Mouse (Mus musculus) megakaryocyte progenitor cell, adult 5-6 weeks (primary cell): Measurements from ENCODE around the gene Frmd8. TPM values are rescaled to one million over a fixed set of nuclear protein-coding genes. Genes with fewer than 3 reads are reported as not detected.
A peak's percentile ranks its signal among the peaks of the same experiment; 100 is the strongest.

ENCODE experiments used
- ATAC-seq: replicated peaks from 2 replicates; pipeline ENCODE4 v1.8.0; 2016; ENCODE audit warnings: mild to moderate bottlenecking, moderate TSS enrichment, inconsistent platforms; ENCODE audit not compliant: poor library complexity
- total RNA-seq, 2 experiments: library from RNA; stranded (forward) in 1 of 2; stranded (reverse) in 1 of 2; fragments of 157-497, 149-512 nt in 1 of 2; fragments of 200-1000 nt in 1 of 2; gene quantifications; 2 replicates each; pipeline versions ENCODE4 v1.2.3 to v1.2.4; 2015 to 2017

Frmd8 gene
- total RNA-seq, 2 experiments from 2014 or later = 16.2 to 16.3 TPM

GRCm38 (mm10) chr19:5827456-5828154 lies 47.5 kb downstream of the Frmd8 start:
- no peak for ATAC-seq

DNA sequence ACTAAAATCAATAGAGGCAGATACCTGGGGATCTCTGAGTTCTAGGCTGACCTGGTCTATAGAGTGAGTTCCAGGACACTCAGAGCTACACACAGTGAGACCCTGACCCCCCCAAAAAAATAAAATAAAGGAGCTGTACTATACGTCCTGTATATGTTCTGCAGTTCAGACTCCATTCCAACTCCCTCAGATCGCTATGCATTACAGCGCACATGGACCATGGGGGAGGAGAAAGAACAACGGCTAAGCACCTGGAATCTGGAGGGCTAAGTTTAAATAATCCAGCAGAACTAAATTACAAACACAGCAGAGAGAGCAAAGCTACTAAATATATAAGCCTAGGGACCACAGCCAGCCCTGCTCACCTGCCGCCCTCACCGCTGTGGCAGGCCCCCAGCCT lies 48.0 kb downstream of the Frmd8 start:
- no peak for ATAC-seq

DNA sequence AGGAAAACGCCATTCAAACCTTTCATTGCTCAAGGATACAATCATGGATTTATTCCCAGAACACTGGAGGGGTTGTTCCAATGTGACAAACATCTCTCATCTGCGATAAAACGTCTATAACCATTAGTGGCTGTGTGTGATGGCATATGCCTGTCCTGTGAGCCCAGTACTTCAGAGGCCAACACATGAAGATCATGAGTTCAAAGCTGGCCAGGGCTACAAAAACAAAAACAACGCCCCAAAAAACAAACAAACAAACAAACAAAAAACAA lies 48.4 kb downstream of the Frmd8 start:
- no peak for ATAC-seq

- ATAC-seq = no peak
Measured at GRCm38 (mm10) chr19:5825901-5826730, 49.0 kb downstream of the Frmd8 start.

GRCm38 (mm10) chr19:5824826-5825617 lies 50.1 kb downstream of the Frmd8 start:
- no peak for ATAC-seq

- ATAC-seq = no peak
Measured at GRCm38 (mm10) chr19:5824043-5824825, 50.8 kb downstream of the Frmd8 start.

- peak; percentile 83 for ATAC-seq
Measured at GRCm38 (mm10) chr19:5823266-5823839, 51.7 kb downstream of the Frmd8 start.

DNA sequence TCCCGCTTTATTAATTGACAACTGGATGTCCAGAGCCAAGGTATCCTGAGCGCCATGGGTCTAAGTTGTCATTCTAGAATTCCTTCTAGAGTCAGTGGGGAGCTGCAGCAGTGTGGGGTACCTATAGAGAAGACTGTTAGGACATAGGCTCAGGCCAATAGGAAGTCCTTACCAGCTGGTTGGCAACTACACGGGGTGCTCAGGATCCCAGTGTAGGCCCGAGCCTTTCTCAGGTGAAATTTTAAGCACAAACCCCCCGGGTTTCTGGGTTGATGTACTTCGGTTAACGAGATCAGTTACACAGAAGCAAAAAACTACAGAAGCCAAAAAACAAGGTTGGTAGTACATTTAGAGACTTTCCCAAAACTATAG lies 52.3 kb downstream of the Frmd8 start:
- no peak for ATAC-seq

- no peak for ATAC-seq
Measured at GRCm38 (mm10) chr19:5822174-5822833, 52.8 kb downstream of the Frmd8 start.

GRCm38 (mm10) chr19:5821847-5822173 lies 53.3 kb downstream of the Frmd8 start:
- no peak for ATAC-seq

GRCm38 (mm10) chr19:5819549-5819948 lies 55.5 kb downstream of the Frmd8 start:
- ATAC-seq = peak; percentile 59

DNA sequence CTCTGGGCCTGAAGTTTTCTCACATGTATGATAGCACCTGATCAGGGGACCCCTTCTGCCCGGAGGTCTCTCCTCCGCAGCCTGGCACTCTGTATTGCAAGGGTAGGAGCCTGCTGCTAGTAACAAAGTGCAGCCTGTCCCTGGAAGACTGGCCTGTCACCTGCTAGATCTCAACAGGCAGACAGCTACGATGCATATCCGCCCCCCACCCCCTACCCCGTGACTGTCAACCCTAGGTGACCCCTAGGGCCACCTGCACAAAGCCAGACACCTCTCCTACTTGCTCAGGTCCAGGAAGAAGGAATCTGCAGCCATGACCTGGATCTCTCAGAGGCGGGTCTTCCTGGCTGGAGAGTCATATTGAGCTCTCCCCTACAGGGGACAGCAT lies 56.5 kb downstream of the Frmd8 start:
- ATAC-seq = no peak

GRCm38 (mm10) chr19:5817703-5818589 lies 57.1 kb downstream of the Frmd8 start:
- ATAC-seq = peak; percentile 95

GRCm38 (mm10) chr19:5815928-5816327 lies 59.1 kb downstream of the Frmd8 start:
- no peak for ATAC-seq

DNA sequence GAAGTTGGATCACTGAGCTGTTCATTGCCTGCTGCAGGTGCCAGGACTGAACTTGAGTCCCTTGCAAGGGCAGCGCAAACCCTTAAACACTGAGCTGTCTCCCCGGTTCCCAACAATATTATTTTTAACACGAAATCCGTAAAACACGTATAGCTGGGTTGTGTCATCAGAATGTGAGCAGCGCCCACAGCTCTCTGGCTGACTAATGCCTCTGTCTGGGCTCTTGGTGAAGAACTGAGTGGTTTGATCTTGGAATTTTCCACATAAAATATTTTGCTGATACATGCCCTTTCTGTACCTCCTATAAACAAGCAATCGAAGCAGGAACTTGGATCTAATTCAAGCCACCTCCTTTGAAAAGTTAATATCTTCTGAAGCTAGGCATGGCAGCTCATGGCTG lies 60.1 kb downstream of the Frmd8 start:
- ATAC-seq = no peak

DNA sequence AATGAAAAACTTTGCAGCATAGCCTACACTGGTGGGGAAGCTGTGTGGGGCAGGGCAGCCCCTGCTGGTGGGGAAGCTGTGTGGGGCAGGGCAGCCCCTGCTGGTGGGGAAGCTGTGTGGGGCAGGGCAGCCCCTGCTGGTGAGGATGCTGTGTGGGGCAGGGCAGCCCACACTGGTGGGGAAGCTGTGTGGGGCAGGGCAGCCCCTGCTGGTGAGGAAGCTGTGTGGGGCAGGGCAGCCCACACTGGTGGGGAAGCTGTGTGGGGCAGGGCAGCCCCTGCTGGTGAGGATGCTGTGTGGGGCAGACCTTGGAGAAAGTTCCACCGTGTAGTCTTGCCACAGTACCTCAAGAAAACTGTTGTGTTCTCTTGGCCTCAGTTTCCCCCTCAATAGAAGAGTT lies 61.0 kb downstream of the Frmd8 start:
- peak; percentile 44 for ATAC-seq

DNA sequence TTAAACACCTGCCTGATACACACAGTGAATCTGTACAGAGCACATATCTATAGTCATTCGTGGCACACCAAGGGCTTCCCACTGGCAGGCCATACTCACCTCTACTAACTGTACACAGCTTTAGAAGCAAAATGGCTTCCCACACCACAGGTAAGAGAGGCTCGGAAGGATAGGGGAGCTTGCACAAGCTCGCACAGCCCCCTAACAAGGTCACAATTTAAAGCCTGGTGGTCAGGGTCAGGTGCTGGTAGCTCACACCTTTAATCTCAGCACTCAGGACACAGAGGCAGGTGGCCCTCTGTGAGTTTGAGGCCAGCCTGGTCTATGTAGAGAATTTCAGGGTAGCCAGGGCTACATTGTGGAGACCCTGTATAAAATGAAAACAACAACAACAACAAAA lies 61.5 kb downstream of the Frmd8 start:
- ATAC-seq = no peak

GRCm38 (mm10) chr19:5811771-5812504 lies 63.1 kb downstream of the Frmd8 start:
- ATAC-seq = no peak
